Mouse (Mus musculus) forebrain, embryonic 11.5 days (tissue): ENCODE data around the gene Rufy3. TPM values are rescaled to one million over a fixed set of nuclear protein-coding genes. Genes with fewer than 3 reads are reported as not detected.

ENCODE experiments used
- ATAC-seq: fragments of 200-750 bp; cut with Nextera tagmentation; replicated peaks from 2 replicates; pipeline ENCODE4 v1.8.0; 2017; ENCODE audit warnings: moderate TSS enrichment; ENCODE audit not compliant: low FRiP score
- DNase-seq: peaks from one replicate; pipeline ENCODE4 v3.0.0-alpha.2; 2017; ENCODE audit warnings: low spot score
- H3K27ac ChIP-seq: fragments of 300-500 bp; sonication (generic); 2 replicates; pipeline ENCODE4 v1.5.1; 2014; ENCODE audit warnings: low read depth, low read length
- H3K27me3 ChIP-seq: fragments of 300-500 bp; sonication (generic); 2 replicates; pipeline ENCODE4 v1.6.1; 2014; ENCODE audit warnings: mild to moderate bottlenecking, low read length, mixed read lengths; ENCODE audit not compliant: control insufficient read depth, insufficient read depth
- H3K36me3 ChIP-seq: fragments of 300-500 bp; sonication (generic); 2 replicates; pipeline ENCODE4 v1.6.1; 2014; ENCODE audit warnings: mild to moderate bottlenecking, low read length, moderate library complexity, mixed read lengths; ENCODE audit not compliant: control insufficient read depth, insufficient read depth
- H3K4me1 ChIP-seq: fragments of 300-500 bp; sonication (generic); replicated peaks from 2 replicates; pipeline ENCODE4 v1.6.1; 2014; ENCODE audit warnings: low read length, mixed read lengths; ENCODE audit not compliant: control insufficient read depth, insufficient read depth
- H3K4me2 ChIP-seq: fragments of 300-500 bp; sonication (generic); 2 replicates; pipeline ENCODE4 v1.6.1; 2014; ENCODE audit warnings: low read depth, mild to moderate bottlenecking, low read length, moderate library complexity, mixed read lengths; ENCODE audit not compliant: severe bottlenecking
- H3K4me3 ChIP-seq: fragments of 300-500 bp; sonication (generic); 2 replicates; pipeline ENCODE4 v1.5.1; 2014; ENCODE audit warnings: low read depth, low read length
- H3K9ac ChIP-seq: fragments of 300-500 bp; sonication (generic); 2 replicates; pipeline ENCODE4 v1.6.1; 2014; ENCODE audit warnings: low read length
- H3K9me3 ChIP-seq: fragments of 300-500 bp; sonication (generic); 2 replicates; pipeline ENCODE4 v1.6.1; 2016; ENCODE audit warnings: low read length, mixed read lengths; ENCODE audit not compliant: control insufficient read depth
- WGBS: fragments of 180-500 bp; shearing (Covaris S2); extraction: QIAGEN DNeasy Blood & Tissue Kit; methylation state at CpG from one replicate; pipeline ENCODE4 v1.1.7; 2014; 5-methylcytosine and 5-hydroxymethylcytosine counted together
- polyA plus RNA-seq: library from polyadenylated mRNA; unstranded; fragments of >200 nt; fragmentation: Nextera tagmentation; extraction: Ambion mirVana; gene quantifications from 2 replicates; pipeline ENCODE4 v1.2.1, GENCODE M21; 2014

The Rufy3 gene
- polyA plus RNA-seq, 1 experiment from 2014 or later = 96.9 TPM

GRCm38 (mm10) chr5:88553271-88554085 is 11.4 kb upstream of the Rufy3 start:
- Histone ChIP-seq H3K9ac (peak overlapping the region; percentile 79), H3K4me2 (peak overlapping the region; percentile 67), H3K36me3 (no peaks in the 10 kb centered on the region; the same call in 1 of the 2 replicates), H3K4me1 (peaks cover 6% of the 10 kb centered on the region; the same call in 1 of the 2 replicates), H3K4me3 (peak overlapping the region; percentile 68), H3K9me3 (no peaks in the 10 kb centered on the region), H3K27me3 (no peaks in the 10 kb centered on the region), H3K27ac (peak overlapping the region; percentile 86)
- ATAC-seq (peak; percentile 77), DNase-seq (no peak)
- 9% methylated on average over 29 of the region's 29 CpGs for WGBS

GRCm38 (mm10) chr5:88554086-88554886 is 10.6 kb upstream of the Rufy3 start, which contains the start of gene Utp3:
TSS of gene Utp3 (plus strand) at chr5:88554462.
- WGBS = under 1% methylated on average over 74 of the region's 76 CpGs
- H3K27ac ChIP-seq = peak within 1 kb of the TSS; percentile 86
- peak within 1 kb of the TSS; percentile 68 for H3K4me3 ChIP-seq
- peaks cover 6% of the 10 kb centered on the region; the same call in 1 of the 2 replicates for H3K4me1 ChIP-seq
- peak within 1 kb of the TSS; percentile 89 for H3K4me2 ChIP-seq
- H3K36me3 ChIP-seq = no peaks in the 10 kb centered on the region; the same call in 1 of the 2 replicates
- peak; percentile 97 for DNase-seq
- ATAC-seq = peak; percentile 96
- no peaks in the 10 kb centered on the region for H3K9me3 ChIP-seq
- H3K27me3 ChIP-seq = no peaks in the 10 kb centered on the region
- H3K9ac ChIP-seq = peak within 1 kb of the TSS; percentile 88

GRCm38 (mm10) chr5:88558991-88559390 is 5.8 kb upstream of the Rufy3 start:
- no peak for ATAC-seq
- H3K9ac ChIP-seq = no peak overlapping the region
- no peak overlapping the region for H3K4me3 ChIP-seq
- no peaks in the 10 kb centered on the region for H3K27me3 ChIP-seq
- H3K9me3 ChIP-seq = no peaks in the 10 kb centered on the region
- H3K27ac ChIP-seq = no peak overlapping the region
- no peak overlapping the region for H3K4me2 ChIP-seq
- no peaks in the 10 kb centered on the region; the same call in 1 of the 2 replicates for H3K36me3 ChIP-seq
- 44% methylated on average over 1 of the region's 1 CpGs for WGBS
- peaks cover 6% of the 10 kb centered on the region; the same call in 1 of the 2 replicates for H3K4me1 ChIP-seq
- DNase-seq = no peak

GRCm38 (mm10) chr5:88561080-88561814 is 3.6 kb upstream of the Rufy3 start:
- 81% methylated on average over 9 of the region's 9 CpGs for WGBS
- DNase-seq = peak; percentile 37
- Histone ChIP-seq H3K36me3 (no peaks in the 10 kb centered on the region), H3K4me3 (no peak overlapping the region), H3K9ac (no peak overlapping the region), H3K27ac (no peak overlapping the region), H3K4me2 (no peak overlapping the region), H3K9me3 (no peaks in the 10 kb centered on the region), H3K27me3 (no peaks in the 10 kb centered on the region), H3K4me1 (no peaks in the 10 kb centered on the region)
- ATAC-seq = no peak

- no peak overlapping the region for H3K4me3 ChIP-seq
- ATAC-seq (no peak), DNase-seq (no peak)
- H3K4me1 ChIP-seq = no peaks in the 10 kb centered on the region
- no peaks in the 10 kb centered on the region for H3K36me3 ChIP-seq
- no peak overlapping the region for H3K27ac ChIP-seq
- 78% methylated on average over 8 of the region's 8 CpGs for WGBS
- H3K9ac ChIP-seq = no peak overlapping the region
- no peaks in the 10 kb centered on the region for H3K9me3 ChIP-seq
- H3K4me2 ChIP-seq = no peak overlapping the region
- H3K27me3 ChIP-seq = no peaks in the 10 kb centered on the region
Observed at GRCm38 (mm10) chr5:88562863-88563780, 1.7 kb upstream of the Rufy3 start.

- DNase-seq (peak; percentile 80), ATAC-seq (peak; percentile 81)
- H3K4me3 ChIP-seq = peak overlapping the region; percentile 87
- H3K4me1 ChIP-seq = no peaks in the 10 kb centered on the region
- no peaks in the 10 kb centered on the region for H3K36me3 ChIP-seq
- H3K4me2 ChIP-seq = peak overlapping the region; percentile 67
- peak overlapping the region; percentile 75 for H3K27ac ChIP-seq
- H3K9me3 ChIP-seq = no peaks in the 10 kb centered on the region
- WGBS = under 1% methylated on average over 71 of the region's 119 CpGs
- no peaks in the 10 kb centered on the region for H3K27me3 ChIP-seq
- H3K9ac ChIP-seq = peak overlapping the region; percentile 91
Observed at GRCm38 (mm10) chr5:88565148-88566033, 551 bp downstream of the Rufy3 start.
